Mouse (Mus musculus) embryonic facial prominence, embryonic 12.5 days (tissue): ENCODE results near the gene AC161166.1. TPM values are rescaled to one million over a fixed set of nuclear protein-coding genes. Genes with fewer than 3 reads are reported as not detected.
A peak's percentile ranks its signal among the peaks of the same experiment; 100 is the strongest.

ENCODE experiments used
- ATAC-seq: fragments of 200-750 bp; cut with Nextera tagmentation; 2 replicates; pipeline ENCODE4 v1.8.0; 2017; ENCODE audit not compliant: insufficient number of reproducible peaks, insufficient read depth, low FRiP score, low TSS enrichment
- H3K27ac ChIP-seq: fragments of 300-500 bp; sonication (generic); 2 replicates; pipeline ENCODE4 v1.5.1; 2016; ENCODE audit warnings: mild to moderate bottlenecking
- H3K27me3 ChIP-seq: fragments of 300-500 bp; sonication (generic); 2 replicates; pipeline ENCODE4 v1.6.1; 2016; ENCODE audit warnings: mild to moderate bottlenecking, moderate library complexity
- H3K36me3 ChIP-seq: fragments of 300-500 bp; sonication (generic); 2 replicates; pipeline ENCODE4 v1.6.1; 2016; ENCODE audit warnings: mild to moderate bottlenecking
- H3K4me1 ChIP-seq: fragments of 300-500 bp; sonication (generic); 2 replicates; pipeline ENCODE4 v1.6.1; 2016
- H3K4me2 ChIP-seq: fragments of 300-500 bp; sonication (generic); replicated peaks from 2 replicates; pipeline ENCODE4 v1.6.1; 2016; ENCODE audit warnings: mild to moderate bottlenecking, moderate library complexity
- H3K4me3 ChIP-seq: fragments of 300-500 bp; sonication (generic); 2 replicates; pipeline ENCODE4 v1.5.1; 2016; ENCODE audit warnings: mild to moderate bottlenecking
- H3K9ac ChIP-seq: fragments of 300-500 bp; sonication (generic); 2 replicates; pipeline ENCODE4 v1.6.1; 2016; ENCODE audit warnings: mild to moderate bottlenecking, moderate library complexity
- H3K9me3 ChIP-seq: fragments of 300-500 bp; sonication (generic); 2 replicates; pipeline ENCODE4 v1.6.1; 2016; ENCODE audit warnings: mild to moderate bottlenecking, moderate library complexity
- whole genome bisulfite sequencing: fragments of 180-500 bp; shearing (Covaris S2); methylation state at CpG from one replicate; pipeline ENCODE4 v1.1.7; 2016; 5-methylcytosine and 5-hydroxymethylcytosine counted together
- polyA plus RNA-seq: library from polyadenylated mRNA; unstranded; fragments of >200 nt; fragmentation: Nextera tagmentation; extraction: Ambion mirVana; gene quantifications from 2 replicates; pipeline ENCODE4 v1.2.1, GENCODE M21; 2016

Gene AC161166.1
- polyA plus RNA-seq, 1 experiment from 2014 or later = 1.3 TPM

GRCm38 (mm10) chr7:24537591-24537990 lies 25.3 kb upstream of the AC161166.1 start:
- H3K4me2 ChIP-seq = no peak overlapping the region
- ATAC-seq = no peak
- H3K36me3 ChIP-seq = peaks cover 34% of the 10 kb centered on the region
- peaks cover 13% of the 10 kb centered on the region for H3K4me1 ChIP-seq
- H3K9ac ChIP-seq = no peak overlapping the region
- 0 out of 2 replicates have a peak, but pooled peaks cover 5% of the 10 kb centered on the region for H3K9me3 ChIP-seq
- 86% methylated on average over 5 of the region's 5 CpGs for WGBS
- peaks cover 12% of the 10 kb centered on the region for H3K27me3 ChIP-seq
- H3K4me3 ChIP-seq = no peak overlapping the region
- no peak overlapping the region for H3K27ac ChIP-seq

GRCm38 (mm10) chr7:24537081-24537480 lies 24.8 kb upstream of the AC161166.1 start:
- H3K27ac ChIP-seq = no peak overlapping the region
- peaks cover 18% of the 10 kb centered on the region for H3K4me1 ChIP-seq
- no peak overlapping the region for H3K4me3 ChIP-seq
- ATAC-seq = no peak
- H3K9me3 ChIP-seq = 0 out of 2 replicates have a peak, but pooled peaks cover 5% of the 10 kb centered on the region
- H3K4me2 ChIP-seq = no peak overlapping the region
- WGBS = 79% methylated on average over 4 of the region's 4 CpGs
- H3K9ac ChIP-seq = no peak overlapping the region
- peaks cover 12% of the 10 kb centered on the region for H3K27me3 ChIP-seq
- H3K36me3 ChIP-seq = peaks cover 34% of the 10 kb centered on the region

- Histone ChIP-seq H3K4me1 (peaks cover 28% of the 10 kb centered on the region), H3K9ac (no peak overlapping the region), H3K4me3 (no peak overlapping the region), H3K27ac (no peak overlapping the region), H3K4me2 (peak overlapping the region; percentile 26; the same call in 1 of the 2 replicates), H3K36me3 (peaks cover 34% of the 10 kb centered on the region), H3K27me3 (peaks cover 12% of the 10 kb centered on the region), H3K9me3 (0 out of 2 replicates have a peak, but pooled peaks cover 5% of the 10 kb centered on the region)
- 31% methylated on average over 19 of the region's 19 CpGs for WGBS
- no peak for ATAC-seq
Measured at GRCm38 (mm10) chr7:24534301-24534700, 22.0 kb upstream of the AC161166.1 start.

GRCm38 (mm10) chr7:24533806-24534205 lies 21.6 kb upstream of the AC161166.1 start:
- Histone ChIP-seq H3K4me2 (peak overlapping the region; percentile 26; the same call in 1 of the 2 replicates), H3K27ac (no peak overlapping the region)

GRCm38 (mm10) chr7:24533031-24533571 lies 20.8 kb upstream of the AC161166.1 start:
- Histone ChIP-seq H3K36me3 (peaks cover 34% of the 10 kb centered on the region), H3K4me1 (peaks cover 30% of the 10 kb centered on the region), H3K9me3 (no peaks in the 10 kb centered on the region), H3K27me3 (peaks cover 12% of the 10 kb centered on the region), H3K27ac (no peak overlapping the region), H3K4me2 (no peak overlapping the region), H3K9ac (peak overlapping the region; percentile 30; the same call in 1 of the 2 replicates), H3K4me3 (no peak overlapping the region)
- WGBS = 64% methylated on average over 28 of the region's 28 CpGs
- no peak for ATAC-seq

More at GRCm38 (mm10) chr7:24533806-24534205, 21.6 kb upstream of the AC161166.1 start:
- H3K4me1 ChIP-seq = peaks cover 30% of the 10 kb centered on the region
- peaks cover 12% of the 10 kb centered on the region for H3K27me3 ChIP-seq
- ATAC-seq = no peak
- H3K4me3 ChIP-seq = no peak overlapping the region
- H3K9ac ChIP-seq = peak overlapping the region; percentile 30
- 0 out of 2 replicates have a peak, but pooled peaks cover 2% of the 10 kb centered on the region for H3K9me3 ChIP-seq
- 25% methylated on average over 42 of the region's 42 CpGs for WGBS
- H3K36me3 ChIP-seq = peaks cover 34% of the 10 kb centered on the region

- peaks cover 38% of the 10 kb centered on the region for H3K4me1 ChIP-seq
- ATAC-seq = peak; percentile 35
- 1% methylated on average over 43 of the region's 43 CpGs for WGBS
- H3K36me3 ChIP-seq = peaks cover 33% of the 10 kb centered on the region
- peak overlapping the region; percentile 69 for H3K27ac ChIP-seq
- H3K9me3 ChIP-seq = no peaks in the 10 kb centered on the region
- peak overlapping the region; percentile 77 for H3K9ac ChIP-seq
- peak overlapping the region; percentile 88 for H3K4me2 ChIP-seq
- peaks cover 12% of the 10 kb centered on the region for H3K27me3 ChIP-seq
- peak overlapping the region; percentile 57 for H3K4me3 ChIP-seq
Measured at GRCm38 (mm10) chr7:24531211-24531971, 19.1 kb upstream of the AC161166.1 start.

- Histone ChIP-seq H3K4me3 (peak within 1 kb of the TSS; percentile 57), H3K9ac (peak within 1 kb of the TSS; percentile 77), H3K27ac (peak within 1 kb of the TSS; percentile 69), H3K4me1 (peaks cover 38% of the 10 kb centered on the region), H3K27me3 (peaks cover 12% of the 10 kb centered on the region), H3K9me3 (no peaks in the 10 kb centered on the region), H3K4me2 (peak within 1 kb of the TSS; percentile 88), H3K36me3 (peaks cover 22% of the 10 kb centered on the region)
- peak; percentile 89 for ATAC-seq
- WGBS = under 1% methylated on average over 44 of the region's 44 CpGs
Measured at GRCm38 (mm10) chr7:24530062-24530931, 18.0 kb upstream of the AC161166.1 start, which contains the start of gene Irgq. Irgq (plus strand) TSS chr7:24530689.

GRCm38 (mm10) chr7:24529580-24529979 lies 17.3 kb upstream of the AC161166.1 start:
- Histone ChIP-seq H3K27me3 (peaks cover 12% of the 10 kb centered on the region), H3K4me1 (peaks cover 38% of the 10 kb centered on the region), H3K9ac (peak overlapping the region; percentile 77), H3K27ac (peak overlapping the region; percentile 69), H3K36me3 (peaks cover 15% of the 10 kb centered on the region), H3K9me3 (no peaks in the 10 kb centered on the region), H3K4me2 (peak overlapping the region; percentile 88), H3K4me3 (peak overlapping the region; percentile 57)
- no peak for ATAC-seq
- WGBS = 64% methylated on average over 11 of the region's 11 CpGs

GRCm38 (mm10) chr7:24528861-24529260 lies 16.6 kb upstream of the AC161166.1 start:
- H3K27ac ChIP-seq = no peak overlapping the region
- peaks cover 8% of the 10 kb centered on the region for H3K27me3 ChIP-seq
- WGBS = 85% methylated on average over 11 of the region's 11 CpGs
- no peak overlapping the region for H3K4me2 ChIP-seq
- H3K36me3 ChIP-seq = peaks cover 9% of the 10 kb centered on the region
- no peak for ATAC-seq
- no peak overlapping the region for H3K4me3 ChIP-seq
- H3K9ac ChIP-seq = no peak overlapping the region
- peaks cover 34% of the 10 kb centered on the region for H3K4me1 ChIP-seq
- no peaks in the 10 kb centered on the region for H3K9me3 ChIP-seq

- H3K9ac ChIP-seq = no peak overlapping the region
Measured at GRCm38 (mm10) chr7:24525686-24526420, 13.6 kb upstream of the AC161166.1 start.

GRCm38 (mm10) chr7:24524978-24525377 lies 12.7 kb upstream of the AC161166.1 start:
- H3K27me3 ChIP-seq = no peaks in the 10 kb centered on the region
- H3K4me2 ChIP-seq = no peak overlapping the region
- WGBS = 85% methylated on average over 6 of the region's 6 CpGs
- H3K9ac ChIP-seq = no peak overlapping the region
- no peak overlapping the region for H3K4me3 ChIP-seq
- H3K36me3 ChIP-seq = no peaks in the 10 kb centered on the region
- H3K4me1 ChIP-seq = peaks cover 15% of the 10 kb centered on the region
- H3K27ac ChIP-seq = no peak overlapping the region
- no peaks in the 10 kb centered on the region for H3K9me3 ChIP-seq
- ATAC-seq = no peak

More at GRCm38 (mm10) chr7:24525686-24526420, 13.6 kb upstream of the AC161166.1 start:
- H3K9me3 ChIP-seq = no peaks in the 10 kb centered on the region
- no peaks in the 10 kb centered on the region for H3K36me3 ChIP-seq
- H3K27me3 ChIP-seq = no peaks in the 10 kb centered on the region
- no peak overlapping the region for H3K27ac ChIP-seq
- WGBS = 77% methylated on average over 12 of the region's 12 CpGs
- no peak for ATAC-seq
- no peak overlapping the region for H3K4me3 ChIP-seq
- H3K4me1 ChIP-seq = peaks cover 15% of the 10 kb centered on the region
- 0 out of 2 replicates have a peak overlapping the region, but pooled peaks have one; percentile 5 for H3K4me2 ChIP-seq
